Mouse (Mus musculus): ENCODE data around the gene Ptpra. TPM values are rescaled to one million over a fixed set of nuclear protein-coding genes. Genes with fewer than 3 reads are reported as not detected.
"Not testable (repeated sequence)": the region's sequence is repeated elsewhere in the genome, so short reads cannot be mapped to it uniquely, and the experiment has no call there.

The Ptpra gene
- total RNA-seq, 2 experiments from 2014 or later = 59.3 to 163 TPM

DNA sequence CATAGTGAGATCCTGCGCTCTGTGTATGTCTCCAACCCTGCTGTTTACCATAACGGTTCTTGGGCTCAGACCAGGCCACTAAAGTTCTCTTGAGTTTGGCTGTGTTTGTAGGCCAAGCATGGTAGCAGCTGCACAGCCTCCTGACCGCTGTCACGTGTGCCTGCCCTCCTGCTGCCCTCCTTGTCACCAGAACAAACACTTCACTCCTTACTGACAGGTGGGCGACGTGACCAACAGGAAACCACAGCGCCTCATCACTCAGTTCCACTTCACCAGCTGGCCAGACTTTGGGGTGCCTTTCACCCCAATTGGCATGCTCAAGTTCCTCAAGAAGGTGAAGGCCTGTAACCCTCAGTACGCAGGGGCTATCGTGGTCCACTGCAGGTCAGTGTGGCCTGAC lies 90.2 kb downstream of the Ptpra start:
- ATAC-seq (ENCODE audit: poor library complexity, severe bottlenecking) = peak; percentile 55

DNA sequence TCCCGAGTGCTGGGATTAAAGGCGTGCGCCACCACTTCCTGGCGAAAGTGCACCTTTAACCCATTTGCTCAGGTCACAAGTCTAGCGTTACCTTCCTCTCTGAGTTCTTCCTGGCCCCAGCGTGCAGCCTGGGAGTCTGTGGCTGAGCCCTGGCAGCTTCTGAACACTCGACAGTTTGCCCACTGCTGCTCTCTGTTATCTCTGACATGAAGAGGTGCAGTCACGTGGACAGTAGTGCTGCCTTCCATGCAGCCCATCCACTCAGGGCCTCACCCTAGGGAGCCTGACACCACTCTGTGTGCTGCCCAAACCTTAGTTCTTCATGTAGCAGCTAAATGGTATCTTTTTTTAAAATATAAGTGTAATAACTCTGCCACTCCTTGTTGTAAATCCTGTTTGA lies 96.9 kb downstream of the Ptpra start:
- ATAC-seq (ENCODE audit: poor library complexity, severe bottlenecking) = no peak

- ATAC-seq (ENCODE audit: poor library complexity, severe bottlenecking) = no peak
These were observed 104.8 kb downstream of the Ptpra start for GRCm38 (mm10) chr2:130554841-130555240.

GRCm38 (mm10) chr2:130556292-130556691 lies 106.2 kb downstream of the Ptpra start:
- ATAC-seq (ENCODE audit: poor library complexity, severe bottlenecking) = no peak

- ATAC-seq (ENCODE audit: poor library complexity, severe bottlenecking) = no peak
These were observed 107.4 kb downstream of the Ptpra start for GRCm38 (mm10) chr2:130557462-130557861.

- no peak for ATAC-seq (ENCODE audit: poor library complexity, severe bottlenecking)
These were observed 107.9 kb downstream of the Ptpra start for GRCm38 (mm10) chr2:130558015-130558414.

DNA sequence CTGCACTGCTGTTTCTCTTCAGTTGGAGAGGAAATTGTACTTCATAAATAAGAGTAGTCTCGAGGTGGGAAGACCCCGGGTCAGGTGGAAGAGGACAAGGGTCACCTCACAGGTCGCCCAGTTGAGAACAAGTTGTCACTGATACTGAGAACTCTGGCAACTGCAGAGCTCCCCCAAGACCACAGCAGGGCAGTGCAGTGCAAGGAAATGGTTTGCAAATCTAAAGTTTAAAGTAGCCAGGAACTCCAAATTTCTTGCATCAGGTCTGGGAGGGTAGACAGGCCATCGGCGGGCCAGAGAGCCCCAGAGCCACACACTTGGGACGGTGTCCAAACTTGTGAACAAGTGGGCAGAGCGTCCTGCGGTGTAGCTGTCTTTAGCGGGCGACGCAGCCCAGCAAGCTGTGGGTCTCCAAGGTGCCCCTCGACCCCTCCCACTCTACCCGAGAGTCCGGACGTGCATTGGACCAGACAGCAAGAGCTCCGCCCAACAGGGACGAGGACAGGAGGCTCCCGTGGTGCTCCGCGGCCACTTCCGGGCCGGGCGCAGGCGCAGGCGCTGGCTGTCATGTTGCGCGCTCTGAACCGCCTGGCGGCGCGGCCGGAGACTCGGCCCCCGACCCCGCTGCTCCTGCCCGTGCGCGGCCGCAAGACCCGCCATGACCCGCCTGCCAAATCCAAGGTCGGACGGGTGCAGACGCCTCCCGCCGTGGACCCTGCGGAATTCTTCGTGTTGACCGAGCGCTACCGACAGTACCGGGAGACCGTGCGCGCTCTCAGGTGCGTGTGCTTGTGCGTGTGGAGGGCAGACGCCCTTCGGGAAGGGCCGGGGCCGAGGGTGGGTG lies 113.4 kb downstream of the Ptpra start, which contains the start of gene Mrps26:
Gene Mrps26, plus strand, starts transcription at position 531 of the 844 bp plus-strand sequence.
- ATAC-seq (ENCODE audit: poor library complexity, severe bottlenecking) = peak; percentile 98

- ATAC-seq (ENCODE audit: poor library complexity, severe bottlenecking) = no peak
These were observed 114.0 kb downstream of the Ptpra start for GRCm38 (mm10) chr2:130564063-130564462.

DNA sequence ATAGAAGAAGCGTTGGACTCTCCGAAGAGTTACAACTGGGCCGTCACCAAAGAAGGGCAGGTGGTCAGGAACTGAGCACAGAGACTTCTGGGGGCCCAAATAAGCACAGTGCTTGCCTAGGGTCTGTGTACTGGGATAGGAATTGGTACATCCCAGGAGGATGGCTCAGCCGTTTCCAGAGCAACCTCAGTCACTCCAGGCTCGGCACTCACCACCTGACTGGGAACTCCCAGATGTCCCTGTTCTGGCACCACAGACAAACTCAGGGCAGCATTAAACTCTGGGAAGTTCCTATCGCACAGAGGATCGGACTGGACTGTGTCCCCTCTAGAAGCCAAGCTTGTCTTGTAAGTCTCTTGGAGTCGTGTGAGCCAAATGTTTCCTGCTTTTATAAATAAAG lies 114.9 kb downstream of the Ptpra start:
- no peak for ATAC-seq (ENCODE audit: poor library complexity, severe bottlenecking)

DNA sequence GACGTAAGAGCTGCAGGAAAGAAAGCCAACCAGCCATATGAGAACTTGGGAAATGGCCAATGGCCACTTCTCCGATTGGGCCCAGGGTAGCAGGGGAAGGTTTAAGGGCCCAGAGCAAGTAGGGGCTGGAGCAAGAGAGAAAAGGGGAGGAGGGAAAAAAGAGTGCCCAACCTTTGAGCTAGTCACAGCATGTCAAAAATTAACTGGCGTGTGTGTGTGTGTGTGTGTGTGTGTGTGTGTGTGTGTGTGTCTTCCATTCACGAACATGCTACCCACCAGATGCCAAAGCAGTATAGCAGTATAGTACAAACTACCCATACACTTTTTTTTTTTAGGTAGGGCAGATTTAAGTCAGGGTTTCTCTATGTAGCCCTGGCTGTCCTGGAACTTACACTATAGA lies 118.8 kb downstream of the Ptpra start:
- no peak for ATAC-seq (ENCODE audit: poor library complexity, severe bottlenecking)

DNA sequence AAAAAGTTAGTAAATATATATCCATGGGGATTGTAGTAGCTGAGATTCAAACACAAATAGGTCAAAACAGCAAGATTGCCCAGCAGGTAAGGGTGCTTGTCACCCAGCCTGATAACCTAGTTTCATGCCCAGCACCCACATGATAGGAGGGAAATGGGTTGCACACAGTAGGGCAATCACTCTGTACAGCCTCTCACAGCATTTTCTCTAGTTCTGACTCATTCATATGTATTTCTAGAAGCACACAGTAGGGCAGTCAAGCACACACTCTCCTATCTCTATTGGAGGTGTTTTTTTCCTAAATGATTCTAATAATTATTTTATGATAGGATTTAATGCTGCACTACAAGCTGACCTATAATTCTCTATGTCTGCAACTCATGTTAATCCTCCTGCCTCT lies 119.8 kb downstream of the Ptpra start:
- no peak for ATAC-seq (ENCODE audit: poor library complexity, severe bottlenecking)

GRCm38 (mm10) chr2:130574960-130575359 lies 124.9 kb downstream of the Ptpra start:
- no peak for ATAC-seq (ENCODE audit: poor library complexity, severe bottlenecking)

GRCm38 (mm10) chr2:130575873-130576272 lies 125.8 kb downstream of the Ptpra start, which contains the start of gene Oxt:
Gene Oxt, plus strand, starts transcription at chr2:130576173.
- no peak for ATAC-seq (ENCODE audit: poor library complexity, severe bottlenecking)

GRCm38 (mm10) chr2:130576564-130576963 lies 126.5 kb downstream of the Ptpra start:
- ATAC-seq (ENCODE audit: poor library complexity, severe bottlenecking) = not testable (repeated sequence)

DNA sequence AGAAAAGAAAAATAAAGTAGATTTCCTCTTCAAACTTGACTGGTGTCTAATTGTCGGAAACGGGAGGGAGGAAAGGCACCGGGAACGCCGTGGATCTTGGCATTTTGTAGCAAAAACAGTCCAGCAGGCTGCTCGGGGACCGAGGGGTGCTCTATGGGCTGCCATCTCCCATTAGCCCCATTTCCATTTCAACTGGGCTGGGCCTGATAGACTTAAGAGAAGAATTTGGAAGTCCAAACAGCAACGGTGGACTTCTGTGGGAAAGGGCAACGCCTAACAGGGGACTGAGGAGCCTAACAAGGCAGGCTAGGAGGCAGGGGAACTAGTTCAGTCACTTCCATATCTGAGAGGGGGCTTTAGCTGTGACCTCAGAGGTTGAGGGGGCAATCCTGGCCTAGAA lies 126.9 kb downstream of the Ptpra start:
- no peak for ATAC-seq (ENCODE audit: poor library complexity, severe bottlenecking)

- ATAC-seq (ENCODE audit: poor library complexity, severe bottlenecking) = peak; percentile 71
These were observed 127.6 kb downstream of the Ptpra start for GRCm38 (mm10) chr2:130577632-130578031.

- ATAC-seq (ENCODE audit: poor library complexity, severe bottlenecking) = peak; percentile 58
These were observed 128.1 kb downstream of the Ptpra start for GRCm38 (mm10) chr2:130578148-130578547.

DNA sequence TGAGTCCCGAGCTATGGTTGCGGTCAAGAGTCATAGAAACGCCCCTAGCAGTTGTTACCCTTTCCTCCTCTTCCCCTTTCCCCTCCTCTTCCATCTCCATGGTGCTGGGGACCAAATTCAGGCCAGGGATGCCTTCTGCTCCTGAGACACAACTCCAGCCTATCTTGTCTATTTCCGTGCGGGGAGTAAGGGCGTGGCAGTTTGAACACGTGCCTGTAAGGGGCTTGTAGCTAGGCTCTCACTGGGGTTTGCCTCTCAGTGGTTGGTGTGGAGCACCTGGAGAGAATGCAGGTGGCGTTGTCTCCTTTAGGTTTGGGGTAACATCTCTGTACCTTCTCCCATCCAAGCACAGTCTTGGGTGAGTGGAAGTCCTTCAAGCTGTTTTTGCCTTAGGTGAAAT lies 129.7 kb downstream of the Ptpra start:
- ATAC-seq (ENCODE audit: poor library complexity, severe bottlenecking) = no peak

- no peak for ATAC-seq (ENCODE audit: poor library complexity, severe bottlenecking)
These were observed 131.1 kb downstream of the Ptpra start for GRCm38 (mm10) chr2:130581201-130581600.

DNA sequence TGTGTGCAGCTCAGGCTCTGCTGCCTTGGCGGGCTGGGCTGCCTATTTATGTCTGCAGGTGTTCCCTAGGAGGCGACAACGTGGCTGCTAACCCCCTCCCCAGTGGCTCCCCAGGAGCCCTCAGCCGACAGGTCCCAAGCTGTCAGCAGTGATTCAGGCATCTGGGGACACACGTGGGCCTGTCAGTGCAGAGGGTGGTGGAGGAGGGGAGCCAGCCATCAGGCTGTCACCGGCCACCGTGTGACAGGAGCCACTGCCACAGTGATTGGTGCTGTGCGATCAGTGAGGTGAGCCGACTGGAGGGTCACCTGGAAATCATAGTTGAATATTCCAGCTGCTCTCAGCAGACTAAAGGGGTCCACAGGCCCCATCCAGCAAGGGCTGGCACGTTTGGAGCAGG lies 132.5 kb downstream of the Ptpra start, which contains the start of gene Avp:
Gene Avp, minus strand, starts transcription at position 3 of the 400 bp plus-strand sequence.
- no peak for ATAC-seq (ENCODE audit: poor library complexity, severe bottlenecking)

- ATAC-seq (ENCODE audit: poor library complexity, severe bottlenecking) = no peak
These were observed 134.0 kb downstream of the Ptpra start for GRCm38 (mm10) chr2:130583902-130584560.

DNA sequence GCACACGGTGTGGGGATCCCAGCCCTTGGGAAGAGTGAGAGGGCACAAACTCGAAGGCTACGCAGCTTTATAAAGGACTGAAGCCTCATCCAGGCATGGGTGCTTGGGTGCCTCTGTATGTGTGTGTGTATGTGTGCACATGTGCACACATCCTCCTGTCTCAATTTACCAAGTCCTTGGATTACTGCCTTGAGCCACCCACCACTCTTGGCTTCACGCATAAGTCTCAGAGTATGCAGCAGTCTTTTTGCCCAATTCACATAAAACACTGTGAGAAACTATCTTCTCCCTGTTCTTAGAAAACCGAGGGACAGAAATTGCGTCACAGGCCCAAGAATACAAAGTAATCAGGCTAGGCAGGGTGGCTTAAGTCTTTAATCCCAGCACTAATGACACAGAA lies 135.9 kb downstream of the Ptpra start:
- ATAC-seq (ENCODE audit: poor library complexity, severe bottlenecking) = no peak
